Mouse (Mus musculus) heart, adult 11 months (tissue): ENCODE results near the gene Gtf3a.
"Not testable (repeated sequence)": the region's sequence is repeated elsewhere in the genome, so short reads cannot be mapped to it uniquely, and the experiment has no call there.

Experiments used
- DNase-seq: peaks from one replicate; pipeline ENCODE4 v3.0.0; 2022

Gtf3a gene

DNA sequence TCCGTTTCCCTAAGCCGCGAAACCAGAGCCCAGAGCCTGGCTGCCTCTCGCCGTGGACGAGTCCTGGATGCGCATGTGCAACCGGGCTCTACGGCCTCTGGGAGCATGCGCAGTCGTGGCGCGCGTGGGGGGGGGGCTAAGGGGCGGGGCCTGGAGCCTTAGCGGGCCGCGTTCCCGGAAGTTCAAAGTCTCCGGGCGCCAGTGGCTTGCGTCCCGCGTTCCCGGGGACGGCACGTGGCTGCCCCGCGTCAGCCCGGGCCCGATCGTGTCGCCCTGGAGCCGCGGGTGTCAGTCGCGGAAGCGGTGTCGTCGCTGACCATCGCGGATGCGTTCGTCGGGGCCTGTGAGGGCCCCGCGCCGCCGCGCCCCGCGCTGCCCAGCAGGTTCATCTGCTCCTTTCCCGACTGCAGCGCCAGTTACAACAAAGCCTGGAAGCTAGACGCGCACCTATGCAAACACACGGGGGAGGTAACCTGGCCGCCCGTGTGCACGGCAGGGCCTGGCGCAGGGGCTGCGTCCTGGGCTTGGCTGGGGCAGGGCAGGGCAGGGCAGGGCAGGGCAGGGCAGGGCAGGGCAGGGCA lies at the start of gene Gtf3a:
Gene Gtf3a, plus strand, starts transcription at position 150 of the 581 bp plus-strand sequence.
- peak; percentile 99 for DNase-seq

DNA sequence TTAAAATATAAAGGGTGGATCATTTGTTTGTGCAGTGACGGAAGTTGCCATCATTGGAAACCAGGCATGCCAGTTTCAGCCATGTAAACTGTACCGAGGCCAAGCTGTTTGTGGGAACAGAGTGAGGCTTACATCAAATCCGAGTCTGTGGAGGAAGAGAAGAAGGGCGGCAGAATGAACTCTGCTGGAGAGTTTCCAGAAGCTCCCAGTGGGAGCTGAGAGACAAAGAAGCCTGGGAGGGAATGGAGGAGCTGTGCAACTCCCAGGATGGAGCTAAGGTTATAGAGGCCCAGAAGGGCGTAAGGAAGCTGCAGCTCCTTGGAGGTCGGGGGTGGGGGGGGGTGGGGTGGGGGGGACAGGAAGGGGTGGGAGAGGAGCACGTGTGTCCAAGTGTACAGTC lies 48.1 kb upstream of the Gtf3a start:
- DNase-seq: peak; percentile 92

DNA sequence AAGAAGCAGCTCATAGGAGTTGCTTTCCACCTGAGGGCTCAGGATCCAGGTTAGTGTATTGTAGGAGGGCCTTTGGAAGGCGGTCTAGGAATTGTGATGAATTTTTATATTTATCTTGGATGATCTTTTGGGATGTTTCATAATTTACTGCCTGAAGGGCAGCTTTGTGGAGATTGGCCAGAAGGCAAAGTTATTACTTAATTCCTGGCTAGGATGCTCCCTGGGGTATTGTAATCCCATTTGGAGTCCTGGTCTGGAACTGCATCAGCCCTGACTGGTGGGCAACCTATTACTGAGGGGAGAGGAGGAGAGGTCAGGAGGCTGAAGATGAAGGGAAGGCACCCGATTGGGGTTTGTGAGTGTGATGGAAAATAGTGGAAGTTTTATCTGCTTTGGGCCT lies 47.0 kb upstream of the Gtf3a start:
- DNase-seq: no peak

DNA sequence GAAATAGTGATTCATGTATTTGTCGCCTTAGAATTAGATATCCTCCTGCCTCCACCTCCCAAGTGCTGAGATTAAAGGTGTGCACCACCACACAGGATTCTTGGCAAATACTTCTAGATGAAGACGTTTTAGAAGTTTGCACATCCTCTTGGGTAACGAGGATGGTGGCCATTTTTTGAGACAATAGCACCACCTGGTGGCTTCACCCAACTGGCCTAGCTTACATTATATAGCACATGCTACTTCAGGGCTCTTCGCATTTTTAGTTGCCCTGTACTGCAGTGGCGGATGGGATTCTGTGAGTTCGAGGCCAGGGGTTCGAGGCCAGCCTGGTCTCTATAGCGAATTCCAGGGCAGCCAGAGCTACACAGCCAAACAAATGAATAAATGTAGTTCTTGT lies 44.1 kb upstream of the Gtf3a start:
- DNase-seq: no peak

DNA sequence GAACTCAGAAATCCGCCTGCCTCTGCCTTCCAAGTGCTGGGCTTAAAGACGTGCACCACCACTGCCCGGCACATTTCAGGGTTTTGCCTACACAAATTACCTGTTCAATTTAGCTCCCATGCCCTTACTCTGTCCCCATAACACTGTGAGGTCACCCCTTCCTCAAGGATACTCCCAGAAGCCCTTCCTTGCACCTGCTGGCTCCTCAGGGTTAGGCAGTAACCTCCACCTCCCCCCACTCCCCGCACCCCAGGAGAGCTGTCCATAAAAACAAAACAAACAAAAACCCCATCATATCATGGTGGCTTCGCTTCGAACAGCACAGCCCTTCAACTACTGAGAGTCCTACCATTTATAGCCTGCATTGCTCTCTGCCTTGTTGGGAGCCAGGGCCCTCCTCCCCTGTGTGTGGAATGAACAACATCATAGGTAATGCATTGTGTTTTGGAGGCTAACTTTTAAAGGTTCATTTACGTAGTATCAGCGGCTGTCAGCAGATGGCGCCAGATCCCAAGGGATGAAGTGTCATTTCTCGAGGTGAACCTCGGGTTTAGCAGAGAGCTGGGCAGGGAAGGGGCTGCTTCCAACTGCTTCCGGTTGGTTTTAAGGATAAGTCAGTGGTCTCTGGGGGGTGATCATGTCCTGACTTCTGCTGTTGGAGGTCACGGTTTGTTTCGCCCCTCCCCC lies 42.8 kb upstream of the Gtf3a start:
- peak; percentile 92 for DNase-seq

DNA sequence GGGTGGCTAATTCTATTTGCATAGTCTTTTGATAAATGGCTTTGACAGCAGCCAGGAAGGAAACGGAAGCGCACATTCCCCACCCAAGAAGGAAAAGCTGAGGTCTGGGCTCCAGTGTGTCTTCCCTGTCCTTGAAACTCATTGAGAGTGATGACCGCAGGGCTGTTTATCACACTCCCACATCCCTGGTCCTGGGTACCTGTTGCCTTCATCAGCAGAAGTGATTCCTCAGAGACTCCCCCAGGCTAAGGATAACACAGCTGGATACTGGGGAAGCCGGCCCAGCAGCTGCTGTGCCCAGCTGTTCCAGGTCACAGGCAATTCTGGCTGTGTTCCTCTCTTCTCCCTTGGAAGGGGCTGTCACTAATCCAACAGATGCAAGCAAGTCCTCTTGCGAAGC lies 40.9 kb upstream of the Gtf3a start:
- peak; percentile 92 for DNase-seq

DNA sequence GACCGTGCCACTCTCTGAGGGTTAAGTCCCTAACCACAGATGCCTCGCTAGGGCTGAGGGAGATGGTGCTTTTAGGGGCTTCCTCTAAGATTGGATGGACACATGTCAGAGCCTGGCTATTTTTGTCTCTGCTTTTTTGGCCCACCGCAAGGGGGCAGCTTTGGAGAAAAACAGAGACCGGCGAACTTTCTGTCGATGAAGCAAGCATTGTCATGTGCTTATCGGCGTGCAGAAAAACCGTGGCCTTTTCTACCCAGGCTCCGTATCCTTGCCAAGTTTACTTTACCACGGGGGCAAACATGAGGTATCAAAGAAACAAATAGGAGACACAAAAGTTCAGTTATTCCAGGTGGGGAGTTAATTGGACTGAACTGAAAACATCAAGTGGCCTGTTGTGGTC lies 39.8 kb upstream of the Gtf3a start:
- DNase-seq: no peak

DNA sequence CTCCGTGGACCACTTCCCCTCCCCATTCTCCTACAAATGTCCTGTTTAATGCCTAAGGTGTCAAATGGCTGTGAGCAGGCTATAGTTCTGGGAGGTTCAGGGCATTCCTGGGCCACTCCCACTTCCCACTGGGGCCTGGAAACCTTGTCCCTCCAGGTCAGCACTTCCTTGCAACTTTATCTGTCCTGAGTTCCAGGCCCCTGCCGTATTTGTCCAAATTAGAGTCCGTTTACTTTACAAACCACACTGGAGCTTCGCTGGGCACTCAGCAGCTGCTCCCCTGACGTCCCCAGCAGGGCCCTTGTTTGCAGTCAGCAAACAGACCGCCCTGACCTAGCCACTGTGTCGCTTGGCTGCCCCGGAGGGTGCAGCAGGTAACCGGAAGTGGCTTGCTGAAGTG lies 36.3 kb upstream of the Gtf3a start:
- no peak for DNase-seq

DNA sequence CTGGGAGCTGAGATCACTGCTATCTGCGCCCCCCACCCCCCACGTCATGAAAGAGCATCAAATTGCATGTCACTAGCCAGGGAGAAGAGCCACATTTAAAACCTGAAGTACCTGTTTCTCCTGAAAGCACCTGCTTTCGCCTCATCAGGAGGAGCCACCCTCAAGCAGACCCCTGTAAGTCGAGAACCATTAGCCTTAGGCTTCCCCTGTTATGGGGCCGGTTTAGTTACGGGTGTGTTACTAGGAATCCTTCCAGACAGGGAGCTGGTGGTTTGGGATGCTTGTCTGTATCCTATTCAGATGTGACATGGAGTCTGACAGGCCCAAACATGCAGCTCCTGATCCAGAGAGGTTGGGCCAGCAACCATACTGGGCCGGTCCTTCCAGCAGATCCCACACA lies 35.1 kb upstream of the Gtf3a start:
- DNase-seq: no peak

DNA sequence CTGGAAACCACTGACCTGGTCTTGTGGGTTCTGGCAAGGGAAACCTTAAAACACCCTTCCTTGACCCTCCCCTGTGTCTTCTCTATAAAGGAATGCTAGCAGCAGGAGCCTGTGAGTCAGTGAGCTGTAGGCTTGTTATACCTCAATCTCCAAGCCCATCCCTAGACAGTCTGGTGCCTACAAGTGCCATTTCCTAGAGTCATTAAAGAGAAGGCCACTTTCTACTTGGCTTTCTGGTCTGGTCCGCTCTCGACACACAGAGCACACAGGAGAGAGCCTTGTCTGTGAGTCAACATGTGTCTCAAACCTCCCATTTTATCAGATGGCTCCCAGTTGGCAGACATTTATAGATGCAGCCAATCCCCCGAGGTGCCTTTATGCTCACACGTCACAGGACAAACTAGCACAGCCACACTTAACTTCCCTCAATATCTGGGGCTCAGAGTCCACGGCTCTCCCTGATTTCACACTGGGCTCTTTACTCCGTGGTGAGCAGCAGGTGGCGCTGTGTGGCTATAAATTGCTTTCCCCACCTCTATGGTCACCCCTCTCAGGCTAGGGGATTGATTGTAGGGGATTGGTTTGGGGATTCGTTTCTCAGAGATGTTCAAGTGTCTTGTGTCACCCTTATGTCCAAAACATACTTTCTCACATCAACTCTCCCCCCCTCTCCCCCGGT lies 34.2 kb upstream of the Gtf3a start:
- no peak for DNase-seq

DNA sequence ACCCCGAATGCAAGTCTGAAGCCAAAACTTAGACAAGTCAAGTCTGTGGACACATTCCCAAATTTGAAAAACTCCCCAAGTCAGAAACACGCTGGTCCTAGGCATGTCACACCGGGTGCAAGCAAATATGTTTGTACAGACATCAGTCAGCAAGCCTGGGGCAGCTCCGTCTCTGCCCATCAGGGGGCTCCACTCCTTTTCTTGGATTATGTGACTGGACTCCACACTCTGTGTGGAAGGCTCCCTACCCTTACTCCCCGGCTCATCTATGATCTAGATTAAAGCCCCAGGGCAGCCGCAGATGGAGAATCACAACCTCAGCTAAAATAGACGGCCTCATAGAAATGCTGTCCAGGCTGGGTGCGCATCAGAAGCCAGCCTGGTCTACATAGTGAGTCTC lies 32.2 kb upstream of the Gtf3a start:
- DNase-seq: no peak

DNA sequence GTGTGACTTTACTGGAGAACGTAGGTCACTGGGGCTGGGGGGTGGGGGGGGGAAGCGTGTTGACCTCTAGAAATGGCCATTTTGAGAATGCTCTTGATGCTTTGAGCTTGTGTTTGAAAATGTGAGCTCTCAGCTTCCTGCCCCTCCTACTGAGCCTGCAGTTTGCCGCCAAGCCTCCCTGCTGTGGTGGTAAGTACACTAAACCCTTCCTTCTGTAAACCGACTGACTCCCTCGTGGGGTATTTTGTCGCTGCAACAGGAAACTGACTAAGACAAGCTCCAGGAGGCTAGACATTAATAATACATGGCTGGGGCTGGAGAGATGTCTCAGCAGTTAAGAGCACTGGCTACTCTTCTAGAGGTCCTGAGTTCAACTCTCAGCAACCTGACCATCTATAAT lies 31.7 kb upstream of the Gtf3a start:
- no peak for DNase-seq

DNA sequence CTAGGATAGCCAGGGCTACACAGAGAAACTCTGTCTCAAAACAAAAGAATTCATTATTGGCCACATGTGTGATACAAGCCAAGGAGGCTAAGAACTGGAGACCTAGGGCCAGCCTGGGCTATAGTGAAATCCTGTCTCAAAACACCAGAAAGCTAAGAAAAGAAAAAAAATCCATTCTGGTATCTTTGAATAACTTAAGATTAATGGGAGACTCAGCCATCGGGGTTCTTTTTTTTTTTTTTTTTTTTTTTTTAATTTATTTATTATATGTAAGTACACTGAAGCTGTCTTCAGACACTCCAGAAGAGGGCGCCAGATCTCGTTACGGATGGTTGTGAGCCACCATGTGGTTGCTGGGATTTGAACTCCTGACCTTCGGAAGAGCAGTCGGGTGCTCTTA lies 31.1 kb upstream of the Gtf3a start:
- DNase-seq: not testable (repeated sequence)

DNA sequence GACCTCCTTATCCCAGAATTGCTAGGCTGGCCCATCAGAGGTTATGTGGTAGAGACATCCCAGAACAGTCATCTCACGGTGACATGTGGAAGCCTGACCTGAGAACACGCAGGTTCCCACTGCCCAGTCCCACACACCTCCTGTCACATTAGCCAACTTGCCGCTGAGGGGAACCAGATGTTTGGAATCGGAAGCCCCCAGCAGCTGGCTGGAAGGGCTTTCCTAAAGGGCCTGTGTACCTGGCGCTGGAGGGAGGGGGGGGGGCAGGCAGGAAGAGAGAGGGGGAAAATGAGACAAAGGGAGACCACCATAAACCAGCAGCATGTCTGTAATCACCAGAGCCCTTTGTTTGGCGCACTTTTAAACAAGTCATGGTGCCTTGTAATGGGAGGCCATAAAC lies 28.6 kb upstream of the Gtf3a start:
- no peak for DNase-seq

DNA sequence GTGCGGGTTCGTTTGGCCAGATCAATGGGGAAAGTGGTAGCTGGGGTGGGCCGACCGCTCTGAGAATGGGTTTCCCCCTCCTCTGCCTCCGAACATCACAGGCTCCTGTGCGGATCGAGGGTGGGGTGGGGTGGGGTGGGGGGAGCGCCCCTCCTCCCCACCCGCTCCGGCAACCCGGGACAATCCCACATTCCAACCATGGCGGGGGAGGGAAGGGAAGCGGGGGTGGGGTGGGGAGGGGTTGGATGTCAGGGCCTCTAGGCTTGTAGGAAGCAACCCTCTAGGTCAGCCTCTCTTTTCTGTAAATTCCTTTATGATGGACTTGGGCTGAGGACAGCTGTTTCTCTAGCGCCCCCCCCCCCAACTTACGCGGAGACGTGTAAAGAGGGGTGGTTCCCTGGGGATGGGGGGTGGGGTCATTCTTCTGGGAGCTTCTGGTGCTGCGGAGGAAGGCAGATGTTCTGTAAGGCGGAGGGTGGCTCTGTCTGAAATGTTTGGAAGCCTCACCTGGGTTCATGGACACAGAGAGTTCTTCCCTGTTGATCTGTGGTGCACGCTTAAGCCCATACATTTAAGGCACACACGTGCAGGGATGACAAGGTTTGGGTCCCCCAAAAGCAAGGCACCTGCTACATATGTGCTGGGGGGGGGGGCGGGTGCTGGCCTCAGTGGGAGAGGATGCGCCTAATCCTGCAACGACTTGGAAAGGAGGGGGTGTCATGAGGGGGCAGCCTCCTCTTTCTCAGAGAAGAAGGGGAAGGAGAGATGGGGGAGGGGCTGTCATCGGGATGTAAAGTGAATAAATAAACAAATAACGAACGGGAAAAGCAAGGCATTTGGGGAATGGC lies 27.9 kb upstream of the Gtf3a start:
- no peak for DNase-seq

DNA sequence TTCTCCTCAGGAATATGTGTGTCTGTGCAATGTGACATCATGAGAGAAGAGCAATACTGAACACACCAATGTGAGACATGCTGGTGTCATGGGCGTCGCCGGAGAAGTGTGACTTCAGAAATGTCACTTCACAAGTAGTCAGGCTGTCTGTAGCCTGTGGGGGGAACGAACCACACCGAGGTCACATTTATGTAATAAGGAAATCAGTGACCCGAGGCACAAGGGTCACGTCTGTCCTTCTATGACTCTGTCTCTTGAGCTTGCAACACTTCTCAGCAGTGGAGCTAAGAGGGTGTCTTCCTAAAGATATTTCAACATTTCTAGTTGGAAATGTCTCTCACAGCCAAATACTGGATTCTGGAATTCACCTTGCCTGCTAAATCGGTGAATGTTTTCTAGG lies 27.2 kb upstream of the Gtf3a start:
- no peak for DNase-seq

DNA sequence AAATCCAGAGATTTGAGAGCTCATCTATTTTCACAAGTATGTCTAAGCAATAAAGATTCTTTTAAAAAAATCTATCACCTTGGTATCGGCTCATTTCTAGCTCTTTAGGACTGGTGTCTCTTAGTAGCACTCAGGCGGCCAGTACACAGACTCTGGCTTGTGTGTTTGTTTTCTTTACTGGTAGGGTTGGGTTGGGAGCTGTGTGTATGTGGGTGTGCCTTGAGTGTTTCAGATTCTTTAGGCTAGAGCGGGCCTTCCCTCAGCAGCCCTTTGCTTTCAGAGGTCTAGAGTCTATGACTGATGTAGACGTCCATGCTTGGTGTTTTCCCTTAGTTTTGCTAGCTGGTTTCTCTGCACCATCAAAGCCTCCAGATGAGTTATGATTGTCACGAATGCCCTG lies 24.9 kb upstream of the Gtf3a start:
- no peak for DNase-seq

DNA sequence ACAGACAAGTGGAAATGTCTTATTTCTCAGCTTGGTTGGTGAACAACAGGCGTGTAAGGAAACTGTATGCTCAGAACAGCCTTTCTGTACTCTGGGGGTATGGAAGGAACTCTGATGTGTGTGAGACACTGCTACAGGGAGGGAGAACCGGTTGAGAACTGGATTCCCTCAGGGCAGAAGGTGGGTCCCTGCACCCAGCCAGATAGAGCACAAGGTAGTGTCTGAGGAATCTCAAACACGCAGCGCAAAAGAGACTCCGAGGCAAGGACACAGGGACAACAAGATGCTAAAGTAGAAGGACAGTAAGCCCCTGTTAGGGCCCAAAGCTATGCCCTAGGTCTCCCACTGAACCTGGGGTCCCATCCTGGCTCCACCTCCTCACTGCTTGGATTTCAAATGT lies 21.8 kb upstream of the Gtf3a start:
- DNase-seq: no peak

DNA sequence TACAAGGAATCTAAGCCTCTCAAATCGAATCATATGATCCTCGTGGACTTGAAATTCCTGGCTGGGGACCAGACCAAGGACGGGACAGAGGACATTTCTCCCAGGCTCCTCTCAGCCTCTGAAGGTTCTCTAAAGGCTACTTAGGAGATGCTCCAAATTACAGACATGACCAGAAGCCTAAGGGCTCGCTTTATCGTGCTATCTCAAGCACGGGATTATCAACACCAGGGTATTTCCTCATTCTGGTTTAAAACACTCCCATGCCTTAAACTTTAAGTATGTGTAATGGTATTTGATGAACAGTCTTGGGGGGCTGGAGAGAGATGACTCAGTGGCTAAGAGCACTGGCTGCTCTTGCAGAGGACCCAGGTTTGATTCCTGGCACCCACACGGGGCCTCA lies 17.0 kb upstream of the Gtf3a start:
- no peak for DNase-seq

DNA sequence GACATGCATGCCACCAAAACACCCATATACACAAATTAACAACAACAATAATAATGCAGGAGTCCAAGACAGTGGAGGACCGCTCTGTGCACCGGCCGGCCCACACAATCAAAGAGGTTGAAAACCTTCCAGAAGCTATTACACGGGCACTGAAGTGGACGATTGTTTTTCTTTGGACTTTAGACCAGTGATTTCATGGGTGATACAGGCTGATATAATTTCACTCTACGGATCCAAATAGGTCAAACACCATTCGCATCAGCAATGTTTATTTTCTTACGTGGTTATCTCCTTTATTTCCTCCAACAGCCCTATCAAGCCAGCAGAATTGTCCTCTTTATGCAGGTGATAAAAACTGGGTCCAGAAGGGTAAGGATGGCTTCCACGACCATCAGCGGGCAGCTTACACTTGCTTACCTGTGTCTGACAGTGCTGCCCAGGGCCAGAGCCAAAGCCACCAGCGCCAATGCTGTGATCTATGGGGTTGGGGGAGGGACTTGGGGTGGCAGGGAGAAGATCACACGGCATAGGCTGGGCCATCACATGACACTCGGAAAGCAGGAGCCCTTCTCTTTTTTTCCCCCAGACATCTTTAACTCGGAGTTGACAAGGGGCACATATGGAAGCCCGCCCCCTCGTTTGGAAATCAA lies 16.4 kb upstream of the Gtf3a start:
- DNase-seq: no peak

DNA sequence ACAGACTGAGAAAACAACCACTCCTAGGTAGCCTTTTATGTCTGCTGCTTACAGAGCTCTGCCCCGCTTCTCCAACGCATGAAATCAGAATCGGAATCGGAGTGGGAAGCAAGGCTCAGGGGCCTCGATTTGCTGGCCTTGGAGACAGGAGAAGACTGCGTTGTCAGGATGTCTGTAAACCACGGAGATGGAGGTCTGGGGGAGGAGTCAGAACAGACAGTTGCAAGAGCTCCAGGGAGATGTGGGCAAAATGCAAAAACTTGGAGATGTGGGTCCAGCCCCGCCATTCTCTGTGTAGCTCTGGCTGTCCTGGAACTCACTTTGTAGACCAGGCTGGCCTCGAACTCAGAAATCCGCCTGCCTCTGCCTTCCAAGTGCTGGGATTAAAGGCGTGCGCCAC lies 15.0 kb upstream of the Gtf3a start:
- DNase-seq: no peak

DNA sequence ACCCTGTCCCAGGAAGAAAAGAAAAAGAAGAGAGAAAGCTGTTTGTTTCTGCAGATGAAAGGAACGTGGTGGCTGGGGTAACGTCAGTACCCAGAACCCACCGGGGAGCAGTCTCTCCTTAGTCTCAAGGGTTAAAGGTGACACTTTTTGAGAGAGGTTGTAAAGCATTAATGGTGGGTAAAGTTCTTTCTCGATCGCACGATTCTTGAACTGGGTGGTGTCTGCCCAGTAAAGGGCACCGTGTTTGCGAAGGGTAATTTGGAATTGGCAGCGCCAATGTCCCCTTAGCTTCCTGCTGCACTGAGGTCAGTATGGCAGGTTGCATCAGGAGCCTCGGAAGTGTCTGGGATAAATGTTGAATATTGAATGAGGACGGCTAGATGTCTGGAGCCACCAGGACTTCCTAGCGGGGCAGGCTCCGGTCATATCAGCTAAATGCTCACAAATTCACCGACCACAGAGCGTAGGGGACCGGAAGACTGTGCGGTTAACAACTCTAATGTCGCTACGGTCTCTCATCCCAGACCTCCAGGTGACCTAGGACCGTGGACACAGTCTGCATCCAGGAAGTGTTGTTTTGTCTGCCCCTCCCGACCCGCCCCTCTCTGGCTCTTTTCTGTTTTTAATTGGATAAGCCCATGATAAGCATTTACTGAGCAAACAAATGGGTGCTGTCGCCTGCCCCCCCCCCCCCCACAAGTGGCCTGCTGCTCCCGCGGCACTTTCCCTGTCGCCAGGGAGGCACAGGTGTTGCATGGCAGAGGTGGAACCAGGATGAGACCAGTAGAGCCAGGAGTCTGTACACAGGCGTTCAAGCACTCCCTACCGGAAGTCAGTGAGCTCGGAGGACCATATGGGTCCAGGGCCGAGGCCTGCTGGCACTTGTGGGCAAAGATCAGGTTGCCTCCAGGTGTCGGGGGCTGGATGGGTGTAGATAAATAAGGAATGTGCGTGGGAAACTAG lies 10.6 kb upstream of the Gtf3a start:
- no peak for DNase-seq
